Mouse (Mus musculus) lung, embryonic 15.5 days (tissue): Measurements from ENCODE around the gene Ccdc175. TPM values are rescaled to one million over a fixed set of nuclear protein-coding genes. Genes with fewer than 3 reads are reported as not detected.

Experiments used
- ATAC-seq: fragments of 200-750 bp; cut with Nextera tagmentation; 2 replicates; pipeline ENCODE4 v1.8.0; 2017; ENCODE audit warnings: moderate number of reproducible peaks, borderline replicate concordance; ENCODE audit not compliant: low FRiP score, low TSS enrichment; ENCODE audit errors: extremely low read depth
- H3K27ac ChIP-seq: fragments of 300-500 bp; sonication (generic); 2 replicates; pipeline ENCODE4 v1.5.1; 2015; ENCODE audit warnings: moderate library complexity, mild to moderate bottlenecking, inconsistent platforms
- H3K27me3 ChIP-seq: fragments of 300-500 bp; sonication (generic); 2 replicates; pipeline ENCODE4 v1.6.1; 2015; ENCODE audit warnings: inconsistent platforms
- H3K36me3 ChIP-seq: fragments of 300-500 bp; sonication (generic); 2 replicates; pipeline ENCODE4 v1.6.1; 2015; ENCODE audit warnings: inconsistent platforms
- H3K4me1 ChIP-seq: fragments of 300-500 bp; sonication (generic); 2 replicates; pipeline ENCODE4 v1.6.1; 2015; ENCODE audit warnings: inconsistent platforms
- H3K4me2 ChIP-seq: fragments of 300-500 bp; sonication (generic); 2 replicates; pipeline ENCODE4 v1.6.1; 2015; ENCODE audit warnings: inconsistent platforms, mild to moderate bottlenecking, moderate library complexity
- H3K4me3 ChIP-seq: fragments of 300-500 bp; sonication (generic); 2 replicates; pipeline ENCODE4 v1.5.1; 2015; ENCODE audit warnings: mild to moderate bottlenecking, inconsistent platforms
- H3K9ac ChIP-seq: fragments of 300-500 bp; sonication (generic); 2 replicates; pipeline ENCODE4 v1.6.1; 2015; ENCODE audit warnings: inconsistent platforms
- H3K9me3 ChIP-seq: fragments of 300-500 bp; sonication (generic); 2 replicates; pipeline ENCODE4 v1.6.1; 2016; ENCODE audit warnings: inconsistent platforms
- WGBS: fragments of 180-500 bp; shearing (Covaris S2); methylation state at CpG from one replicate; pipeline ENCODE4 v1.1.7; 2015; 5-methylcytosine and 5-hydroxymethylcytosine counted together
- polyA plus RNA-seq: library from polyadenylated mRNA; unstranded; fragments of >200 nt; fragmentation: Nextera tagmentation; extraction: Ambion mirVana; gene quantifications from 2 replicates; pipeline ENCODE4 v1.2.1, GENCODE M21; 2015

Ccdc175 gene
- polyA plus RNA-seq = not detected in 2 replicates

- Histone ChIP-seq H3K9ac (no peak within 1 kb of the TSS), H3K4me1 (no peaks in the 10 kb centered on the region), H3K27ac (no peak within 1 kb of the TSS), H3K36me3 (no peaks in the 10 kb centered on the region), H3K4me2 (no peak within 1 kb of the TSS), H3K9me3 (no peaks in the 10 kb centered on the region), H3K27me3 (no peaks in the 10 kb centered on the region), H3K4me3 (no peak within 1 kb of the TSS)
- WGBS = 56% methylated on average over 12 of the region's 12 CpGs
- ATAC-seq = no peak
Observed at GRCm38 (mm10) chr12:72184929-72185328, at the start of gene Ccdc175. Ccdc175 (minus strand) TSS chr12:72185029.

- 82% methylated on average over 3 of the region's 3 CpGs for WGBS
- H3K4me2 ChIP-seq = no peak overlapping the region
- H3K9ac ChIP-seq = no peak overlapping the region
- H3K9me3 ChIP-seq = no peaks in the 10 kb centered on the region
- no peak overlapping the region for H3K27ac ChIP-seq
- peaks cover 33% of the 10 kb centered on the region for H3K27me3 ChIP-seq
- H3K4me3 ChIP-seq = no peak overlapping the region
- H3K4me1 ChIP-seq = peaks cover 10% of the 10 kb centered on the region; the same call in 1 of the 2 replicates
- H3K36me3 ChIP-seq = no peaks in the 10 kb centered on the region
- no peak for ATAC-seq
Observed at GRCm38 (mm10) chr12:72234151-72234550, 49.3 kb upstream of the Ccdc175 start.

DNA sequence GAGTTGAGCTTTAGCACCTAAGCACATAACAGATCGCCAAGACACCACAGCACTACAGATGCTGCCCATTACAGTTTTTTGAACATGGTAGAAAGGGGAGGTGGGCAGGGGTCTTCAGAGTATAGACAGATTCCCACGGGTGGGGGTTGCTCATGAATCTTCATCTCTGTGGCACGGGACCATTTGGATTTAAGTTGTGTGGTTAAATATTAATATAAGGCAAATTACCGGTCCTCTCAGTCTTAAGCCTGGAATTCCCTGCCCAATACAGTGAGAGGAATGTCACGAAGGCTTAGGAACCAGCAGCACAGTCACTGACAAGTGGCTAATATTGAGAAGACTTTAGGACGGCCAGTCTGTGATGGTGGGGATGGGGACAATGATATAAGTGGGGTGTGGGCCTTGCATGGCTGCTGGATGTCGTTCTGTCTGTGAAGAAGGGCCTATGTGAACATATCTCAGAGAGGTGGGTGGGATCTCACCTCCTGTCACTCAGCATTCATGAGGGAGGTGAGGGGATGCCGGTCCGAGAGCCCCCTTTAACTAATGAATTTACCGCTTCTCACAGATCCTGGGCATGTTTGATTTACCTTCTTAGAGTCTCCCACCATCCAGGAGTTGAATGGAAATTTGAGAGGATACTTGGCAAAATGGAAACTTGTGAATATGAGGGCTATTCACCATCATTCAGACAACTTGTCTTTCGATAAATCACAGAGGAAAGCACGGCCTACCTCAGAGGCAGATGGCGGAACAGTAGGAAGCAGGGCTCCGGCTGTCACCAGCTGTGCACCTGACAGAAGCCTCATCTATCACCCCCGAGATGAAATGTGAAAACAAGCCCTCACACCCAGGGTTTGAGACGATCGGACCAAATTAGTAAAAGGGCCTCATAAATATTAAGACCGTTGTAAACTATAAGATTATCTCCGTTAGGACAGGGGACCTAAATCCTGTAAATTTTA is 48.3 kb upstream of the Ccdc175 start:
- no peak for ATAC-seq
- H3K9ac ChIP-seq = no peak overlapping the region
- WGBS = 68% methylated on average over 19 of the region's 19 CpGs
- no peaks in the 10 kb centered on the region for H3K36me3 ChIP-seq
- H3K4me2 ChIP-seq = no peak overlapping the region
- H3K27ac ChIP-seq = no peak overlapping the region
- peaks cover 28% of the 10 kb centered on the region for H3K27me3 ChIP-seq
- H3K4me1 ChIP-seq = peaks cover 10% of the 10 kb centered on the region; the same call in 1 of the 2 replicates
- no peaks in the 10 kb centered on the region for H3K9me3 ChIP-seq
- H3K4me3 ChIP-seq = no peak overlapping the region

- Histone ChIP-seq H3K36me3 (no peaks in the 10 kb centered on the region), H3K4me1 (peaks cover 8% of the 10 kb centered on the region; the same call in 1 of the 2 replicates), H3K9ac (no peak overlapping the region), H3K9me3 (no peaks in the 10 kb centered on the region), H3K4me3 (no peak overlapping the region), H3K27me3 (peaks cover 19% of the 10 kb centered on the region), H3K27ac (no peak overlapping the region), H3K4me2 (no peak overlapping the region)
- 82% methylated on average over 3 of the region's 3 CpGs for WGBS
- ATAC-seq = no peak
Observed at GRCm38 (mm10) chr12:72232176-72232575, 47.3 kb upstream of the Ccdc175 start.

GRCm38 (mm10) chr12:72229451-72230196 is 44.8 kb upstream of the Ccdc175 start:
- Histone ChIP-seq H3K9ac (no peak overlapping the region), H3K27ac (no peak overlapping the region), H3K27me3 (no peaks in the 10 kb centered on the region), H3K4me1 (no peaks in the 10 kb centered on the region), H3K36me3 (no peaks in the 10 kb centered on the region), H3K4me2 (no peak overlapping the region), H3K9me3 (no peaks in the 10 kb centered on the region), H3K4me3 (no peak overlapping the region)
- no peak for ATAC-seq
- 71% methylated on average over 8 of the region's 8 CpGs for WGBS

- H3K9ac ChIP-seq = no peak overlapping the region
- no peak overlapping the region for H3K4me2 ChIP-seq
- no peaks in the 10 kb centered on the region for H3K36me3 ChIP-seq
- no peak for ATAC-seq
- H3K27me3 ChIP-seq = no peaks in the 10 kb centered on the region
- H3K9me3 ChIP-seq = no peaks in the 10 kb centered on the region
- H3K4me3 ChIP-seq = no peak overlapping the region
- WGBS = 87% methylated on average over 6 of the region's 6 CpGs
- H3K4me1 ChIP-seq = no peaks in the 10 kb centered on the region
- no peak overlapping the region for H3K27ac ChIP-seq
Observed at GRCm38 (mm10) chr12:72227731-72228130, 42.9 kb upstream of the Ccdc175 start.

DNA sequence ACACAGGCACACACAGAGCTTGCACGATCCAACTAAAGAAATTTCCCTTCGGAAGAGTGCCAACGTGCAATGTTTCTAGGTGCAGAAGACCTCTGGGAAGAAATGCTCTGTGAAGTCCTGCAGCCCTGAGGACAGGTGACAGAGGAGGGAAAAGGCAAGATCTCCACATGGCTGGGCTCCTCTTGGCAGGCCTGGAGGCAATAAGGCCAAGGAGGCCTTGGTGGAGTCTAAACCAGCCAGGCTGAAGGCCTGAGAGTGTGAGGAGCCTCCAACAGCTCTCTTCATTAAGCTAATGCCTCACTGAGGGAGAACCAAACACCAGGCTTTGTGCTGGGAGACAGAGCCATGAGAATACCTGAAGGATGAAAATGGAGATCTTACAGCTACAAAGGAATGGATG is 40.5 kb upstream of the Ccdc175 start:
- H3K27ac ChIP-seq = no peak overlapping the region
- H3K4me3 ChIP-seq = no peak overlapping the region
- H3K9ac ChIP-seq = no peak overlapping the region
- H3K9me3 ChIP-seq = no peaks in the 10 kb centered on the region
- no peaks in the 10 kb centered on the region for H3K36me3 ChIP-seq
- H3K4me2 ChIP-seq = no peak overlapping the region
- ATAC-seq = no peak
- H3K4me1 ChIP-seq = no peaks in the 10 kb centered on the region
- 95% methylated on average over 3 of the region's 3 CpGs for WGBS
- no peaks in the 10 kb centered on the region for H3K27me3 ChIP-seq

DNA sequence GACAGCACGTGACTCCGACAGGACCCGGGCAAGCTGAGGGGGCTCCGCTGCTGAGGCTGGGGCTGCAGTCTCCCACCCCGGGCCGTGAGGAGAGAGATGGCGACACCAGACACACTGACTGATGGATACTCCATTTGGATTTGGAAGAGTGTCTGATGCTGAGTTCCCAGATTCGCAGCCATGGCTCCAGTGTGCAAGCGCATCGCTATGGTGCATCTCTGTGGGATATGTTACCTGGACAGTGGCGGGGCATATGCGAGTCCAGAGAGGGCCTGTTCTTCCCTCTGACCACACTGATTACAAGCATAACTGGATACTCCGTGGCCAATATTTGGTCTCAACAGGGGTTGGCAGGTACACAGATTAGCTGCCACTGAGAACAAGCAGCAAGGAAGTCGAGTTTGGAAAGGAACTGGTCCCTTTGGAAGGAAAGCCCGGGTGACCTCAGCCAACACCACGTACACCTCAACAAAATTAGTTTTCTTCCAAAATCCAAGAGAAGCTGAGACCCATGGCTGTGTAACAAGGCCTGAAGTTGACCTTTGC is 38.8 kb upstream of the Ccdc175 start:
- WGBS = 92% methylated on average over 16 of the region's 16 CpGs
- no peak for ATAC-seq

DNA sequence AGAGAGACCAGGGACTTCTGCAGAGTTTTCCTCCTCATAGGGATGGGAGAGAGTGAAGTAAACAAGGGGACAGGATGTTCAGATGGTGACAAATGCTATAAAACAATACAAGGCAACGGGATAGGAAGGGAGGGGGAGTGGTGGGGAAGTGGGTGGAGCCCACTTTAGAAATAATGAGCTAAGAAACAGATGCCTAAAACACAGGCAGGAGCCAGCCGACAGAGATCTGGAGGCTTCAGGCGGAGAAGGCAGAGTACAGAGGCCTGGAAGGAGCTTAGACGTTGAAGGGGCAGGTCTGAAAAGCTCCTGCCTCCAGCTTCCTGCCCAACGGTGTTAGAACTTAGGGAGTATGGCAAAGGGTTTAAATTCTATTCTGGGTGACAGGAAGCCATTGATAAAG is 28.7 kb upstream of the Ccdc175 start:
- no peaks in the 10 kb centered on the region for H3K36me3 ChIP-seq
- 55% methylated on average over 5 of the region's 5 CpGs for WGBS
- no peak overlapping the region for H3K4me2 ChIP-seq
- no peak overlapping the region for H3K4me3 ChIP-seq
- no peaks in the 10 kb centered on the region for H3K4me1 ChIP-seq
- H3K9ac ChIP-seq = no peak overlapping the region
- ATAC-seq = no peak
- H3K27me3 ChIP-seq = no peaks in the 10 kb centered on the region
- no peaks in the 10 kb centered on the region for H3K9me3 ChIP-seq
- peak overlapping the region; percentile 47; the same call in 1 of the 2 replicates for H3K27ac ChIP-seq

More for the DNA sequence above, 38.8 kb upstream of the Ccdc175 start:
- H3K36me3 ChIP-seq = no peaks in the 10 kb centered on the region
- no peaks in the 10 kb centered on the region for H3K9me3 ChIP-seq
- no peak overlapping the region for H3K9ac ChIP-seq
- no peaks in the 10 kb centered on the region for H3K27me3 ChIP-seq
- H3K4me2 ChIP-seq = no peak overlapping the region
- no peak overlapping the region for H3K4me3 ChIP-seq
- no peak overlapping the region for H3K27ac ChIP-seq
- H3K4me1 ChIP-seq = no peaks in the 10 kb centered on the region

- Histone ChIP-seq H3K4me2 (no peak overlapping the region), H3K4me1 (peaks cover 12% of the 10 kb centered on the region), H3K4me3 (no peak overlapping the region), H3K9me3 (no peaks in the 10 kb centered on the region), H3K9ac (no peak overlapping the region), H3K27me3 (no peaks in the 10 kb centered on the region), H3K27ac (no peak overlapping the region), H3K36me3 (no peaks in the 10 kb centered on the region)
- WGBS = 83% methylated on average over 3 of the region's 3 CpGs
- ATAC-seq = no peak
Observed at GRCm38 (mm10) chr12:72200828-72201227, 16.0 kb upstream of the Ccdc175 start.

DNA sequence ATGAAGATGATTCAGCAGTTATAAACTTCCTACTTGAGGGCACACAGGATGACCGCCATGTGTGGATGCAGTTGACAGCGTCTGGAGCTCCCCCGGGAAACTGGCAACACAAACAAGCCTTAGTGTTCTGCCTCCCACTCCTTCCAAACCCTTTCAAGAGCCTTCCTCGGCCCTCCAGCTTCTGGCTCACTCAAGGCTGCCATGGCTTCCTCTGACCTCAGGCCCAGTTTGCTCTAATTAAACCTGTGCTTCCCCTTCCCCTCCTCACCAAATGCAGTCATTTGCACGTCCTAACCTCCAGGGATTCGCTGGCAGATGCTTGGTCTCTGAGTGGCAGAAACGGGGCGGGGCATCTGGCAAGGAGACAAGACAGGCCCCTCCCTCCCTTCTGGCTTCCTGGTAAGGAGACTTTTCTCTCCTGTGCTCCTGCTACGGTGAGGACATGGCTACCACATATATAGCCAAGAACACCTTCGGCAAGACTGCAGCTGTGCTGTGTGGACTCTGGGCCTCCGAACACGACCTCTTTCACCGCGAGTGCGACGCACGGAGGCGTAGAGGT is 13.2 kb upstream of the Ccdc175 start:
- ATAC-seq = peak; percentile 70
- no peaks in the 10 kb centered on the region for H3K27me3 ChIP-seq
- H3K4me3 ChIP-seq = 0 out of 2 replicates have a peak overlapping the region, but pooled peaks have one; percentile 8
- no peaks in the 10 kb centered on the region for H3K36me3 ChIP-seq
- no peak overlapping the region; the same call in 1 of the 2 replicates for H3K27ac ChIP-seq
- WGBS = 31% methylated on average over 18 of the region's 18 CpGs
- H3K4me2 ChIP-seq = peak overlapping the region; percentile 43
- peaks cover 12% of the 10 kb centered on the region for H3K4me1 ChIP-seq
- no peak overlapping the region for H3K9ac ChIP-seq
- no peaks in the 10 kb centered on the region for H3K9me3 ChIP-seq
